Mouse (Mus musculus) forebrain, embryonic 16.5 days (tissue): ENCODE results near the gene Lrit3. TPM values are rescaled to one million over a fixed set of nuclear protein-coding genes. Genes with fewer than 3 reads are reported as not detected.

Source experiments
- ATAC-seq: fragments of 200-750 bp; cut with Nextera tagmentation; 2 replicates; pipeline ENCODE4 v1.8.0; 2017; ENCODE audit warnings: mild to moderate bottlenecking, moderate library complexity
- H3K27ac ChIP-seq: fragments of 300-500 bp; sonication (generic); 2 replicates; pipeline ENCODE4 v1.5.1; 2014; ENCODE audit warnings: low read length, control low read depth
- H3K27me3 ChIP-seq: fragments of 300-500 bp; sonication (generic); replicated peaks from 2 replicates; pipeline ENCODE4 v1.6.1; 2014; ENCODE audit warnings: low read length; ENCODE audit not compliant: control insufficient read depth, insufficient read depth
- H3K36me3 ChIP-seq: fragments of 300-500 bp; sonication (generic); 2 replicates; pipeline ENCODE4 v1.6.1; 2014; ENCODE audit not compliant: control insufficient read depth, insufficient read depth
- H3K4me1 ChIP-seq: fragments of 300-500 bp; sonication (generic); replicated peaks from 2 replicates; pipeline ENCODE4 v1.6.1; 2014; ENCODE audit warnings: low read length; ENCODE audit not compliant: control insufficient read depth, insufficient read depth
- H3K4me2 ChIP-seq: fragments of 300-500 bp; sonication (generic); 2 replicates; pipeline ENCODE4 v1.6.1; 2014; ENCODE audit warnings: mild to moderate bottlenecking, low read length, control low read depth
- H3K4me3 ChIP-seq: fragments of 300-500 bp; sonication (generic); replicated peaks from 2 replicates; pipeline ENCODE4 v1.5.1; 2014; ENCODE audit warnings: mild to moderate bottlenecking, low read length, control low read depth
- H3K9ac ChIP-seq: fragments of 300-500 bp; sonication (generic); replicated peaks from 2 replicates; pipeline ENCODE4 v1.6.1; 2014; ENCODE audit warnings: low read depth, low read length, control low read depth
- H3K9me3 ChIP-seq: fragments of 300-500 bp; sonication (generic); 2 replicates; pipeline ENCODE4 v1.6.1; 2016; ENCODE audit warnings: low read length; ENCODE audit not compliant: control insufficient read depth
- WGBS: fragments of 180-500 bp; shearing (Covaris S2); extraction: QIAGEN DNeasy Blood & Tissue Kit; methylation state at CpG from one replicate; pipeline ENCODE4 v1.1.7; 2014; 5-methylcytosine and 5-hydroxymethylcytosine counted together
- polyA plus RNA-seq: library from polyadenylated mRNA; unstranded; fragments of >200 nt; fragmentation: Nextera tagmentation; extraction: Ambion mirVana; gene quantifications from 2 replicates; pipeline ENCODE4 v1.2.1, GENCODE M21; 2015

Gene Lrit3
- not detected in 2 replicates for polyA plus RNA-seq

DNA sequence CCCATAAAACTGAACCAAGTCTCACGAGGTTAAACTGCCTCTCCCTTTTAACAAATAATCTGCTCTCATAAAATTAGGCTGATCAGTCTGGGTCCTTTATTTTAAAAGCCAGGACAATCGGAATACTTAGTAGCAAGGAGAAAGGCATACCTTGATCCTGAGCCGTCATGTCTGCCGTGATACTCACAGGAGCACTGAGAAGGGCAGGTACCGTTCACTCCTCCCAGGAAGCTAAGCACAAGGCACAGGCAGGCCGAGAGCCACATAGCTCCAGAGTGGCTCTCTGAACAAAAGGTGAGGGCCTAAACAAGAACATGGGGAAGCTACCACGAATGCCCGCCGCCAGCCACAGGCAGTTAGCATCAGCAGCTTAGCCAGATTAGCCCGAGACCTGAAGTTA is at the start of gene Lrit3:
Lrit3 (minus strand) TSS at position 266 of the 400 bp plus-strand sequence.
- WGBS, result 82% methylated on average over 10 of the region's 10 CpGs
- Histone ChIP-seq H3K4me1 (no peaks in the 10 kb centered on the region), H3K27me3 (no peaks in the 10 kb centered on the region), H3K27ac (no peak within 1 kb of the TSS), H3K9me3 (no peaks in the 10 kb centered on the region), H3K4me3 (no peak within 1 kb of the TSS), H3K4me2 (no peak within 1 kb of the TSS), H3K36me3 (no peaks in the 10 kb centered on the region), H3K9ac (no peak within 1 kb of the TSS)
- no peak for ATAC-seq

DNA sequence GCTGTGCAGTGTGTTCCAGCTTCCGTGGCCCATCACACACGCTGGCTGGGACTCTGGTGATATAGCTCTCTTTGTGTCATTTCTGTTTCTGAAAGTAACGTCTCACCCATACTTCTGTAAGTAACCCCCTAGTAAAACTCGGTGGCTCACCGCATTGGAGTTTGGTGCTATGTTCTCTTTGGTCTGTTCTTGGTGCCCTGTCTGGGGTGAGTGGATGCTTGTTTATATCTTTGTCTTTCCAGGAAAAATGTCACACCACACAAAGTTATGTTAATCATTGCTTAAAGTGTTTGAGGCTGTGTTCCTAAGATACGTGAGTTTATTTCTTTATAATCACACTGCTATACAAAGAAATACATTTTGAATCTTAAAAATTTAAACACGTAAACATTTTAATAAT is 43.0 kb upstream of the Lrit3 start:
- Histone ChIP-seq H3K9ac (no peak overlapping the region), H3K4me1 (no peaks in the 10 kb centered on the region), H3K36me3 (no peaks in the 10 kb centered on the region), H3K27ac (no peak overlapping the region), H3K4me2 (no peak overlapping the region), H3K27me3 (no peaks in the 10 kb centered on the region), H3K4me3 (no peak overlapping the region), H3K9me3 (no peaks in the 10 kb centered on the region)
- WGBS, result 85% methylated on average over 7 of the region's 7 CpGs
- no peak for ATAC-seq

DNA sequence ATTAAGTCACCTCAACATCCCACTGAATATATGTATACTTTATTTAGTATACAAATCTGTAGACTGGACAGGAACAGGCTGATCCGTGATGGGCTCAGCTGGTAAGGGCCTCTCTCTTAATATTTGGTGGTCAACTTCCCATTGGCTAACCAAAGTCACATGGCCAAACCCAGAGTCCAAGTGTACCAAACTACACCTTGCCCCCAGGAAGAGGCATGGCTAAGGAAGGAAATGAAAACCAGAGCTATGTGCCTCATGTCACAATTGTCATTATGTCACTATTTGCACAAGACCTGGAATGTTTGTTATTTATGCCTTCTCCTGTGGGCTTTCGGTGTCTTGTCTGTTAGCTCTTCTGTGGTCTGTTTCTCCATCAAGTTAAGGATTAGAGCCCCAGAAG is 42.0 kb upstream of the Lrit3 start:
- Histone ChIP-seq H3K27me3 (no peaks in the 10 kb centered on the region), H3K9ac (no peak overlapping the region), H3K27ac (no peak overlapping the region), H3K9me3 (no peaks in the 10 kb centered on the region), H3K36me3 (no peaks in the 10 kb centered on the region), H3K4me3 (no peak overlapping the region), H3K4me1 (no peaks in the 10 kb centered on the region), H3K4me2 (no peak overlapping the region)
- no peak for ATAC-seq
- 88% methylated on average over 2 of the region's 2 CpGs for WGBS

DNA sequence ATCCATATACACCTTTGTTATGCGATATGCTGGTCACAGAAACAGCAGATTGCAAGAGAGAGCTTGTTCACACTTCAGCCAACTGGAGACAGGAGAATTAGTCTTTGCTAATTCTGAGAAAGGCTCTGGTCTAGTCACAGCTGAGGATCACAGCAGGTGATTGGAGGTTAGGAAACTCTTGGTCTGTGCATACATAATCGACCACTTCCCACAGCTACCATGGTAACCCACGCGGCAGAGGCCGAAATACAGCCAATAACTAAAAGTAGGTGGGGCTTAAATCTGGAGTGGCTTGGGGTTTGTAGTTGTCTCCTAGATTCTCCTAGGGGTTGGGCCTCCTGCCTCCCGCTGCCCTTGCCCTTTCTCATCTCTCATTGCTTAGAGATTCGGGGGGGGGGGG is 34.2 kb upstream of the Lrit3 start:
- H3K36me3 ChIP-seq, result no peaks in the 10 kb centered on the region
- H3K4me3 ChIP-seq, result no peak overlapping the region
- WGBS, result 47% methylated on average over 6 of the region's 7 CpGs
- H3K27ac ChIP-seq, result no peak overlapping the region
- H3K9me3 ChIP-seq, result no peaks in the 10 kb centered on the region
- H3K27me3 ChIP-seq, result no peaks in the 10 kb centered on the region
- no peak overlapping the region for H3K4me2 ChIP-seq
- no peak overlapping the region for H3K9ac ChIP-seq
- ATAC-seq, result no peak
- no peaks in the 10 kb centered on the region for H3K4me1 ChIP-seq

DNA sequence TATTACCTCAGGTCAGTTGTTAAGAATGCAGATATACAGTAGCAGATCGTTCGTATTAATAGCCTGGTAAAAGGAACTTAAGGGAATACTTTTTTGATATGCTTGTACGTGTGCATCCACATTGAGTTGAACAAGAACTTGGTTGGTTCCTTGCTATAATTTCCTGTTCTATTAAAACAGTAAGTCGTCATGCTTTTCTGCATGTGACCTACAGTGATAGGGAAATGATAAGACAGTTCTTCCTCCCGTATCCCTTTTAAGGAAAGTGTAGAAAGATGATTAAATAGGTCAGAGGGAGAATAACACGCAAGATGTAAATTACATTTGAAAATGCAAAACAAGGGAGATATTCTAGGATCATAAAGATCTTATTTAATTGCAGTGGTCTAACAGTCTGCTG is 33.1 kb upstream of the Lrit3 start:
- WGBS, result 91% methylated on average over 6 of the region's 6 CpGs
- no peak overlapping the region for H3K9ac ChIP-seq

DNA sequence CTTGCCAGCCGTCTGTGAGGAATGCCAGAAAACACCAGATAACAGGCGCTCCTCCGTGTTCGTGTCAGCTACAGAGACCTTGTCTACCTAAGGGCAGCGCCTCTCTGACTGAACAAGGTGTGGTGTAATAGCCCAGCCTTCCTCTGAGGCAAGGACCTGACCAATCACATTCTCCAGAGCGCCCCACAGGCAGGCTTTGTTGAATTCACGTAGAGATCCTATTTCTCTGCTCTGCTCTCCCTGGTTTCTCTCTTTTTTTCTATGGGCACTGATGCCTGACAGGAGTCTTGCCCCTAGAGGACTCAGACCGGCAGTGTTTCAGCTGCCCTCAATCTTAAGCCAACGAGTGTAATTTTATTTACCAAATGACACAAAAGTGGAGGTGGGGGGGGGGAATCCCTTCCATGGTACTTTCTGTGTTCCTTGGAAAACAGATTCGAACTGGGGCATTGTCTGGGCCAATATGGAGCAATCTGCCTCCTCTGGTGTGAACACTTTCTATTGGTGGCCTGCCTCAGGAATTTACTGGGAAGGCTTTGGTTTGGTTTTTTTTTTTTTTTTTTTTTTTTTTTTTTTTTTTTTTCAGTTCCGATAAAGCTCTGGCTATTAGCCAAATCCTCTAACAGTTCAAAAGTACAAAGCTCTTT is 32.3 kb upstream of the Lrit3 start:
- Histone ChIP-seq H3K27me3 (no peaks in the 10 kb centered on the region), H3K4me2 (no peak overlapping the region), H3K9ac (no peak overlapping the region), H3K9me3 (no peaks in the 10 kb centered on the region), H3K4me1 (no peaks in the 10 kb centered on the region; the same call in 1 of the 2 replicates), H3K36me3 (no peaks in the 10 kb centered on the region), H3K27ac (no peak overlapping the region), H3K4me3 (no peak overlapping the region)
- WGBS, result 13% methylated on average over 11 of the region's 11 CpGs
- no peak for ATAC-seq

More for the DNA sequence above, 33.1 kb upstream of the Lrit3 start:
- Histone ChIP-seq H3K4me1 (no peaks in the 10 kb centered on the region), H3K27me3 (no peaks in the 10 kb centered on the region), H3K4me3 (no peak overlapping the region), H3K36me3 (no peaks in the 10 kb centered on the region), H3K9me3 (no peaks in the 10 kb centered on the region), H3K27ac (no peak overlapping the region), H3K4me2 (no peak overlapping the region)
- ATAC-seq, result no peak

DNA sequence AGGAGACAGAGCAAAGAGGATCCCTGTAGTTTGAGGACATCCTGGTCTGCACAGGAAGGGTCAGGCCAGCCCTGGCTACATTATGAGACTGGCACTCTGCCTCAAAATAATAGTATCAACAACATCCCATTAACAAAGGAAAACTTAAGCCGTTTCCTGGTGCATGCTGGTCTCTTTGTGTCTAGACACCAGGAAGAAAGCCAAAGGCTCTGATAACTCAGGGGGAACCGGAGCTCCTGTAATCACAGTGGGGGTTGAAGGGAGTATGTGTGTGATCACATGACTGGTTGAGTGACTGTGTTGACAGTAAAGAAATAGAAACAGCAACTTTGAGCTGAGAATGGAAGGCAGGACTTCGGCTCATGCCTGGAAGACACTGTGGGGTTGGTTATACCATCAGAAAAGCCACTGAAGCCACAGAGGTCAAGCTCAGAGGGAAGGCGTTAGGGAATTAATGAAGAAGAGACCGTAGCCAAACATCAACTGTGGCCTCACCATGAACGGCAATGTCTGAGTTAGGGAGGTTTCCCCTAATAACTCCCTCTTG is 31.6 kb upstream of the Lrit3 start, which contains the start of gene Cfi:
Cfi (plus strand) TSS at position 497 of the 547 bp plus-strand sequence.
- no peaks in the 10 kb centered on the region for H3K9me3 ChIP-seq
- no peaks in the 10 kb centered on the region; the same call in 1 of the 2 replicates for H3K4me1 ChIP-seq
- no peak within 1 kb of the TSS for H3K9ac ChIP-seq
- H3K4me2 ChIP-seq, result no peak within 1 kb of the TSS
- no peaks in the 10 kb centered on the region for H3K27me3 ChIP-seq
- WGBS, result 73% methylated on average over 6 of the region's 6 CpGs
- H3K4me3 ChIP-seq, result no peak within 1 kb of the TSS
- ATAC-seq, result no peak
- no peaks in the 10 kb centered on the region for H3K36me3 ChIP-seq
- no peak within 1 kb of the TSS for H3K27ac ChIP-seq

DNA sequence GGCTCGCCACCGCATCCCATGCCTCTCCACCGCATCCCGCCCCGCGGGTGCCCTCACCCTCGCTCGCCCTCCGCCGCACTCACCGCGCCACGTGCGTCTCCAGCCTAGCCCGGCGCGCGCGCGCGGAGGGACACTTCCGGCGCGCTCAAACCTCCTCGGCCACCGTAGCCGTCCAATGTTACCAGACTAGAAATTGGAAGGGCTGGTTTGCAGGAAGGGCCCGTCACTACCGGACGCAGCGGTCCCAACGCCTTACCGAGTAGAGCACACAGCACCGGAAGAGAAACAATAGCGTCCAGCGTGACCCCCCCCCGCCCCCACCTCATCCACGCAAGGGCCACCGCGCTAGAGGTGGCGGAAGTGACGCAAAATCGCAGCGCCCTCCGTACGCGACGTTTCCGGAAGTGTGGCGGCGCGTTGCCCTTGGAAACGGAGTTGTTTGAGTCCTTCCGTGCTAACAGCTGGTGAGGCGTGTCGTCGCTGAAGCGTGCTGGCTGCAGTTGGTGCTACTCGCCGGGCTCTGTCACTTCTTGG is 27.3 kb upstream of the Lrit3 start, which contains the start of gene Gar1:
Gar1 (minus strand) TSS at position 362 of the 534 bp plus-strand sequence.
- Histone ChIP-seq H3K9ac (peak within 1 kb of the TSS; percentile 77), H3K4me2 (peak within 1 kb of the TSS; percentile 65), H3K36me3 (peaks cover 3% of the 10 kb centered on the region), H3K9me3 (no peaks in the 10 kb centered on the region), H3K27ac (peak within 1 kb of the TSS; percentile 91), H3K4me1 (peaks cover 15% of the 10 kb centered on the region), H3K27me3 (no peaks in the 10 kb centered on the region), H3K4me3 (peak within 1 kb of the TSS; percentile 85)
- under 1% methylated on average over 59 of the region's 60 CpGs for WGBS
- peak; percentile 96 for ATAC-seq

DNA sequence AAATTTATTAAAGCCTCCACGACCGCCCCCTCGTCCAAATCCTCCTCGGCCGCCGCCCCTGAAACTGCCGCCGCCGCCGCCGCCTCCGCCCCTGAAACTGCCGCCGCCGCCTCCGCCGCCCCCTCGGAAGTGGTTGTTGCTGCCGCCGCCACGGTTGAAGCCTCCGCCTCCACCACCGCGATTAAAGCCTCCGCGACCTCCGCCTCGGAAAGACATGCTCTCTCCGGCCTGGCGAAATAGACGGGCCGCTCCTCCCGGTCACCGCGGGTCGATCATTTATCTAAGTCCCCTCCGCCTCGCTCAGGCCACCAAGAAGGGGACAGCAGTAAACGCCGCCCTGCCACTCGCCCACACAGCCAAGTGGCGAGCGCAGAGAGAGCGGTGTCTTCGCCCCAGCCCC is 26.8 kb upstream of the Lrit3 start:
- Histone ChIP-seq H3K9ac (peak overlapping the region; percentile 77), H3K9me3 (no peaks in the 10 kb centered on the region), H3K27me3 (no peaks in the 10 kb centered on the region), H3K36me3 (peaks cover 6% of the 10 kb centered on the region), H3K4me2 (peak overlapping the region; percentile 65), H3K4me3 (peak overlapping the region; percentile 85), H3K4me1 (peaks cover 15% of the 10 kb centered on the region), H3K27ac (peak overlapping the region; percentile 91)
- WGBS, result 0% methylated on average over 44 of the region's 45 CpGs
- no peak for ATAC-seq
